Mouse (Mus musculus) myocyte (in vitro differentiated cells): ENCODE data around the gene Nfkbiz.
"Not testable (repeated sequence)": the region's sequence is repeated elsewhere in the genome, so short reads cannot be mapped to it uniquely, and the experiment has no call there.

Source experiments
- MAX ChIP-seq: IDR thresholded peaks from one replicate; pipeline ENCODE4 v1.6.1; 2011; ENCODE audit warnings: low read depth, mild to moderate bottlenecking, control low read depth
- USF1 ChIP-seq: IDR thresholded peaks from one replicate; pipeline ENCODE4 v1.6.1; 2011; ENCODE audit warnings: low read depth, mild to moderate bottlenecking, control low read depth, moderate library complexity

DNA sequence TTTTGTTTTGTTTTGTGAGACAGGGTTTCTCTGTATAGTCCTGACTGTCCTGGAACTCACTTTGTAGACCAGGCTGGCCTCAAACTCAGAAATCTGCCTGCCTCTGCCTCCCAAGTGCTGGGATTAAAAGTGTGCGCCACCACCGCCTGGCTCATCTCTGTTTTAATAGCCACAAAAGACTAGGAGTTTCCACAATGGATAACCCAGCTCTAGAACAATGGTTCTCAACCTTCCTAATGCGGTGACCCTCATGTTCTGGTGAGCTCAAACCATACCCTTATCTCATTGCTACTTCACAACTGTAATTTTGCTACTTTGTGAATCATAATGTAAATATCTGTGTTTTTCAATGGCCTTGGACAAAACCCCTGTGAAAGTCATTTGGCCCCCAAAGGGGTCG is 20.7 kb upstream of the Nfkbiz start:
- not testable (repeated sequence) for TF ChIP-seq MAX, USF1
